Mouse (Mus musculus) CD4-positive, CD25-positive, alpha-beta regulatory T cell, adult 2 months (primary cell): Measurements from ENCODE around the gene Mettl18.
A peak's percentile ranks its signal among the peaks of the same experiment; 100 is the strongest.
"Not testable (repeated sequence)": the region's sequence is repeated elsewhere in the genome, so short reads cannot be mapped to it uniquely, and the experiment has no call there.

Experiments used
- DNase-seq: peaks from one replicate; pipeline ENCODE4 v3.0.0-alpha.2; 2012; ENCODE audit warnings: low read depth, low spot score

Mettl18 gene

GRCm38 (mm10) chr1:163994721-163995608 lies at the start of gene Mettl18, which contains the start of gene BC055324:
TSS of gene Mettl18 (plus strand) at chr1:163994889.
TSS of gene BC055324 (minus strand) at chr1:163994796.
- peak; percentile 96 for DNase-seq

DNA sequence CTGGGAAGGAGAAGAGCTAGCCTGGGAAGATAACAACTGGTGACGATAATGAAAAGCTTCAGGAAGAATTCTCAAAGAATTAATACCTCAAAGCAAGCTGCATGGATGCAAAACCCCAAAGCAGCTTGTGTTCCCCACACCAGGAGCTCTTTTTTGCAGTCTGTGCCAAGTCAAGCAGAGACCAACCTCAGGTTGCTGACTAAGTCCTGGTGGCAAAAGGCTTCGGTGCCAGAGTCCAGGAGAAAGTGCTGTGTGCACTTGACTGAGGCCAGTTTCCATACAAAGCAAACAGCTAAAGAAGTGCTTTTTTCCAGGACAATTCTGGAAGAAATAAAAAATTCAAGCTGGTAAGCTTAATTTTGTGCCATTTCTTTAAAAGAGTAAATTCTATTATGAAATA lies 41.3 kb upstream of the Mettl18 start:
- DNase-seq: no peak

GRCm38 (mm10) chr1:163958036-163958435 lies 36.7 kb upstream of the Mettl18 start:
- DNase-seq: no peak

- DNase-seq: no peak
Measured at GRCm38 (mm10) chr1:163964008-163964689, 30.5 kb upstream of the Mettl18 start.

DNA sequence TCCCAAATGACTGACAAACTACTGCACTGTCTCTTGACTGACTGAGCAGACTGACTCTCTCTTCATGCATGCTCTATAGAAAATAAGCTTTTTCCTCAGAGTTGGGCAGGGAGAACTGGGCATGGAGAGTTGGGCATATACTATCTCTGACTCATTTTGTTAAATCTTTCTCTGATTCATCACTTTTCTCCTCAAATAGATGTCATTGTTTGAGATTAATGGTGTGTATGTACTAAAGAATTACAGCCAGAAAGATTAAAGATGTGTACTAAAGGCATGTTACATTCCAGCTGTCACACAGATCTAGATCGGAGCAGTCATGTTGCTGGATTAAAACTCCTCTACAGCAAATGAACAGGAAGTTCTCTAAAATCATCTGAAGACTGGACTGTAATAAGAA lies 20.2 kb upstream of the Mettl18 start:
- no peak for DNase-seq

- no peak for DNase-seq
Measured at GRCm38 (mm10) chr1:163975088-163975487, 19.6 kb upstream of the Mettl18 start.

DNA sequence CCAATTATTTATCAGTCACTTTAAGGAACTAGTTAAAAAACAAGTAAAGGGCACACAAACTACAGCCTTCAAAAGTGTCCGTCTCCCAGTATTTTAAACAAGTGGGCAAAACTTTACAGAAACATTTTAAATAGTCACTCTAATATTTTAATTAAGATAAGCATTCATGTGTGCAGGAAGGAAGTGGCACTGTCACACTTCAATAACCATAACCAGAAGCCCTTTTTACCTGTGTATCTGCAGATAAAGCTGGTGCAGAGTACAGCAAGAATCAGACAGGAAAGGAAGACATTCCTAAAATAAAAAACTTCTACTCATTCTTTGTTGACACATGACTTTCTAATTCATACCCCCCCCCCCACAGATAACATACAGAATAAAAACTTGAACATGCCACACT lies 18.2 kb upstream of the Mettl18 start:
- DNase-seq: no peak

GRCm38 (mm10) chr1:163992371-163992770 lies 2.3 kb upstream of the Mettl18 start:
- DNase-seq: no peak

- DNase-seq: no peak
Measured at GRCm38 (mm10) chr1:163994173-163994720, 442 bp upstream of the Mettl18 start.

DNA sequence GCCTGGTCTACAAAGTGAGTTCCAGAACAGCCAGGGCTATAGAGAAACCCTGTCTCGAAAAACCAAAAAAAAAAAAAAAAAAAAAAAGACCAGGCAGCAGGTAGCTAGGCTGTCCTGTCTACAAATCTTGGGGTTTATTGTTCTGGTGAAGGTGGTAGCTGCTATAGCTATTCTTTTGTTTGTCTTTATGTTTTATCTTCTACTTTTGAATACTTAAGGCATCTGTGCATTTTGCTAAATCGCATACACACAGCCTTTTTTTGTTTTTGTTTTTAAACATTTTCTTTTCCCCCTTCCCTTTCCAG lies 872 bp downstream of the Mettl18 start:
- DNase-seq: no peak

- no peak for DNase-seq
Measured at GRCm38 (mm10) chr1:164001831-164002452, 7.3 kb downstream of the Mettl18 start.

DNA sequence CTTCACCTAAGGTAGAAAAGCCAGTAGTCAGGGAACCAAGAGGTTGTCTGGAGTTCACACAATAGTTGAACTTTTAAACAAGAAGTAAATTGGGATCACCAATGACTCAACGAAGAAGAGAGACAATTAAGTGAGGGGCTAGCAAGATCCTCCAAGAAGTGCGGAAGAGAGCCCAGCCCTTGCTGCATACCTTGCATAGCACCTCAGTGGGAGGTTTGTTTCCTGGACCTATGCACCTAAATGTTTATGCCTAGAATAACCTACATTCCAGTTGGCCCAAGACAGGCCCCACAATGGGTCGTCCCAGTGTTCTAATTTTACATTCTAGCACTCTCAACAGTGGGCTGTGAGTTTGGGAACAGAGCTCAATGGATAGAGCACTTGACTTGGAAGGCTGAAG lies 9.6 kb downstream of the Mettl18 start:
- DNase-seq: no peak

DNA sequence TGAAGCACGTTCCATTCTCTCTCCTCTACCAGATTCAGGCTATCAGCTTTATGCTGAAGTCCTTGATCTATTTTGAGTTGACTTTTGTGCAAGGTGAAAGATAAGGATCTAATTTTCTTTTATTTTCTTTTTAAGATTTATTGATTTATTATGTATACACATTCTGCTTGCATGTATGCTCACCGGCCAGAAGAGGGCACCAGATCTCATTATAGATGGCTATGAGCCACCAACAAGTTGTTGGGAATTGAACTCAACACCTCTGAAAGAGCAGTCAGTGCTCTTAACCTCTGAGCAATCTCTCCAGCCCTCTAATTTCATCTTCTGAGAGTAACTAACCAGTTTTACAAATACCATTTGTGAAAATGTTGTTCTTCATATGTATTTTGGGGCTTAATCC lies 14.5 kb downstream of the Mettl18 start:
- DNase-seq: peak; percentile 81

GRCm38 (mm10) chr1:164014616-164015015 lies 19.9 kb downstream of the Mettl18 start:
- DNase-seq: no peak

DNA sequence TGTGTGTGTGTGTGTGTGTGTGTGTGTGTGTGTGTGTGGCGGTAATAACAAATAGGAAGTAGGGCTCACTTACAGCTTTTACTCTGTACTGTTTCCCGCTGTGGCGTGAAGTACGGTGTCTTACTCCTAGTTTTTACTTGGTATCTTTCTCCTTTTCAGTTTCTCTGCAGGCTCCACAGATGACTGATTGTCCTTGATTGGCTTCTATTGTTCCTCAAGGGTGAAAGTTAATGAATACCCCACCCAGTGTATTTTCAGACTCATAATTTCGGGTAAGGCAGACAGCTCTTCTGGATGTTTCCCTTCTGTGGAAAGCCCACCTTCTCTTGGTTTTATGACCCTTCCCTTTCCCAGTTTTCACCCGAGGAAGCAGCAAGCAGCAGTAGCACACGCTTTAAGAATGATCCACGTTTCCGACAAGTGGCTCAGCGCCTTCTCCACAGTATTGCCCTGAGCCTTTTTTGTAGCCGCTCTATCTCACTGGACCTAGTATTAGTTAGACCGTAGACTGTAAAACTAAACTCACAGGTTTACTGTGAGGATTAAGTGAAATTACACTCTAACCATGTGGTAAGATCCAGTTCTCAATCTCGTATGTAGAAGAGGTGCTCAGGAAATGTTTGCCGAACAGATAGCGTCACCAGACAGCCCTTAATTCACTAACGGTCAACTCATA lies 23.7 kb downstream of the Mettl18 start:
- no peak for DNase-seq

GRCm38 (mm10) chr1:164019789-164020188 lies 25.1 kb downstream of the Mettl18 start:
- DNase-seq: no peak

DNA sequence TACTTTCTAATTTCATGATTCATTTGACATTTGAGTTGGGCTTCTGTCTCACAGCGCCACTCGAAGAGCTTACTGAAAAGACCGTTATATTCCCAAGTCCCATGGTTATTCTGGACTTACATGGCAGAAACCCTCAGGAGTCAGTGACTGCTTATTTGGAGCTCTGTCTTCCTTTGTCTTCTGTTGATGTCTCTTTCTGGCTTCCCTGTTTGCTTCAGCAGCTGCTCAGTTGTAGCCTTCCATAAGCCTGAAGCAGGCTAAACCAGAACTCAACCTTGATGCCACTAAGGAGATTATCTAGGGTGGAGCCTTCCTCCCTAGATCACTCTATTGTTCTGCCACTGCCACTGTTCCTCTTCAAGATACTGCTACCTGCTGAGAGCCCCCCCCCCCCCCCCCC lies 26.1 kb downstream of the Mettl18 start:
- DNase-seq: not testable (repeated sequence)

DNA sequence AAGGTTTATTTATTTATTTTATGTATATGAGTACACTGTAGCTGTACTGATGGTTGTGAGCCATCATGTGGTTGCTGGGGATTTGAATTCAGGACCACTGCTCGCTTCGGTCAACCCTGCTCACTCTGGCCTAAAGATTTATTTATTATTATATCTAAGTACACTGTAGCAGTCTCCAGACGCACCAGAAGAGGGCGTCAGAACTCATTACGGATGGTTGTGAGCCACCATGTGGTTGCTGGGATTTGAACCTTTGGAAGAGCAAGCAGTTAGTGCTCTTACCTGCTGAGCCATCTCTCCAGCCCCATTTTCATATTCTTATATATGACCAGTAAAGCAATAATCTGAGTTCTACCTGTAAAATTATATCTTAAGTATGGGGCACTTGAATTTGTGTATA lies 27.4 kb downstream of the Mettl18 start:
- peak; percentile 21 for DNase-seq

DNA sequence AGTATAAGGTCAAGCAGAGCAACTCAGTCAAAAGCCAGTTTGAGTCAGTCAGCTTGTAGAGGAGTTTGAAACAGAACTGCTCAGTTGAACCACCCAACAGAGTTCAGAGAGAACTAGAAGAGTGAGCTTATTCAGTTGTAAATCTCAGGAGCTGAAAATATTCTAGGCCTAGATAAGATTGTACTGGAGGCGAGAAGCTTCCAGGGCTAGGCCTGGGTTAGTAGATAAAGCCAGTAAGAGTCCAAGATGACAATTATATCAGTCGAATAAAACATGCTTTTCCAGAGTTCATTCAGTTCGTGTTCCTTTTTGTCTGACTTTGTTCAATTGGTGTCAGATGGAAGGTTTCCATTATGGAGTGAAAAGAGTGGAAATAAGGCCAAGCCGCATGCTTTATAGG lies 31.0 kb downstream of the Mettl18 start:
- DNase-seq: no peak

DNA sequence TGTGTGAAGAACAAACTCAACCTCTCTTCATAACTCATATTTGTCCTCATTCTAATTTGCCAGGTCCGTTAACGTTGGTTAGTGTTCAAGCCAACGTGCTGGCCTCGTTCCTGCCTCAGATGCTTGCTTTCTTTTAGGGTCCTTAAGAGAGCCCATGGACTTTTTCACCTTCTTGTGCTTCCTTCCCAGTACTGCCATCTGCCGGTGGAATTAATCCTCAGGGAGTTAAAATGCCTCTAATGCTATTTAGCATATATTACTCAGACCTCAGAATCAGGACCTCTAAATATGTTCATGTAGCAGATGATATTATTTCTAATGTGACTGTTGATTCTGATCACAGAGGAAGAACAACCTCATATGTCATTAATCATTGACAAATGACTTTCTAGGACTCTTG lies 32.7 kb downstream of the Mettl18 start:
- peak; percentile 33 for DNase-seq

DNA sequence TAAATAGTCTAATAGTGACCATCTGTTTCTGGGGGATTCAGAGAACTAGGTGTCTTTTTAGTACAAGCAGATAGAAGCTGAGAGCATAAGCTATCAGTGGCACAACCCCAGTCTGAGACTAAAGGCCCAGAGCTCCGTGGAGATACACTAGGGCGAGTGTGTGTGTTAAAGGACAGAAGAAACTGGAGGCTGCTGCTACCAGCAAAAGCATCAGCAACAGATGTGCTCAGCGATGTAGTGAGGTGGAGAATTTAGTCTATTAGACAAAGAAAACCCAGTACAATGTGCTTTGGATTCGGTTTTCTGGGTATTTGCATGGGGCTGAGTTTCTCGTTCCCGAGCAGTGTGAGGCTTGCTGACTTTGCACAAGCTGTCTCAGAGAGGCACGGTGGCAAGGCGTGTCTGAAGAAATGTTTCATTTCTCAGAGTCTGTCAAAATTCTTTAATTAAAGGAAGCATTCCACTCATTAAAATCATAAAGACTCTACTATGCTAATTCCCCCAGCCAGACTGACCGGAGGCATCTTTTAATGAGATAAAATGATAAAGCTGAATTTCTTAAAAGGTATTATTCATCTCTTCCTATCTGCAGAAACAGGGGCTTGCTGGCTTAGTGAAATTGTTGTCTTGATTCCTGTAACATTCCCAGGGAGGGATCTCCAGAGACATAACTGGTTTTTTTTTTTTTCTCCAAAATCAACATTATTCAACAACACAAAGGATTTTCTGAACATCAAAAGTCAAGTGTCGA lies 45.9 kb downstream of the Mettl18 start:
- DNase-seq: no peak
